Mouse (Mus musculus): ENCODE measurements around the gene Scg3.

- no peak for TF ChIP-seq CTCF (IDR thresholded peaks at IDR 0.05; ENCODE audit: low read depth)
- TF ChIP-seq EP300 (optimal IDR thresholded peaks at IDR 0.05): no peak
These were observed 916 bp upstream of the Scg3 start for GRCm38 (mm10) chr9:75684772-75685171.

Measured in stomach, postnatal 0 days (tissue).